Mouse (Mus musculus) MEL (cell line): Measurements from ENCODE around the gene Limk2. TPM values are rescaled to one million over a fixed set of nuclear protein-coding genes. Genes with fewer than 3 reads are reported as not detected.

Experiments used
- DNase-seq: peaks from one replicate; pipeline ENCODE4 v3.0.0; 2011; ENCODE audit warnings: low read depth, low spot score
- H3K27ac ChIP-seq: 2 replicates; pipeline ENCODE4 v1.5.1; 2012; ENCODE audit warnings: low read depth, mild to moderate bottlenecking, control low read depth, low read length, moderate library complexity; ENCODE audit not compliant: control insufficient read depth
- H3K27me3 ChIP-seq, 2 experiments: fragments of 150-350 bp in 1 of 2; sonication (generic) in 1 of 2; 2 replicates each; pipeline ENCODE4 v1.6.1; 2012; ENCODE audit warnings: low read length in 2 of 2, mild to moderate bottlenecking in 2 of 2, improper control_type of control experiment in 1 of 2, moderate library complexity in 1 of 2; ENCODE audit not compliant: insufficient read depth in 2 of 2, control insufficient read depth in 1 of 2
- H3K36me3 ChIP-seq, 2 experiments: 2 replicates each; pipeline ENCODE4 v1.6.1; 2012 to 2014; ENCODE audit warnings: low read length in 2 of 2, improper control_type of control experiment in 1 of 2, inconsistent platforms in 1 of 2, mild to moderate bottlenecking in 1 of 2; ENCODE audit not compliant: insufficient read depth in 2 of 2, control insufficient read depth in 1 of 2
- H3K4me1 ChIP-seq, 2 experiments: fragments of 150-350 bp in 1 of 2; sonication (generic) in 1 of 2; 2 replicates each; pipeline ENCODE4 v1.6.1; 2012; ENCODE audit warnings: low read length in 2 of 2, improper control_type of control experiment in 1 of 2, mild to moderate bottlenecking in 1 of 2; ENCODE audit not compliant: insufficient read depth in 2 of 2, control insufficient read depth in 1 of 2
- H3K4me3 ChIP-seq, 2 experiments: fragments of 150-350 bp in 1 of 2; sonication (generic) in 1 of 2; 2 replicates each; pipeline ENCODE4 v1.5.1; 2012; ENCODE audit warnings: low read depth in 2 of 2, low read length in 2 of 2, mild to moderate bottlenecking in 2 of 2, moderate library complexity in 2 of 2, control low read depth in 1 of 2, improper control_type of control experiment in 1 of 2; ENCODE audit not compliant: control insufficient read depth in 1 of 2, insufficient read depth in 1 of 2
- H3K79me2 ChIP-seq: 2 replicates; pipeline ENCODE4 v1.6.1; 2012; ENCODE audit warnings: mild to moderate bottlenecking, low read length, moderate library complexity; ENCODE audit not compliant: control insufficient read depth, poor library complexity, insufficient read depth
- H3K9ac ChIP-seq: 2 replicates; pipeline ENCODE4 v1.6.1; 2012; ENCODE audit warnings: low read depth, mild to moderate bottlenecking, control low read depth, low read length, moderate library complexity; ENCODE audit not compliant: control insufficient read depth, poor library complexity, severe bottlenecking
- H3K9me3 ChIP-seq: fragments of 150-350 bp; sonication (generic); replicated peaks from 2 replicates; pipeline ENCODE4 v1.6.1; 2012; ENCODE audit warnings: mild to moderate bottlenecking, low read length, improper control_type of control experiment, moderate library complexity; ENCODE audit not compliant: insufficient read depth
- BHLHE40 ChIP-seq: IDR thresholded peaks from 2 replicates; pipeline ENCODE4 v1.6.1; 2012; ENCODE audit warnings: low read depth, mild to moderate bottlenecking, inconsistent platforms, low read length, improper control_type of control experiment, borderline replicate concordance
- CHD1 ChIP-seq: IDR thresholded peaks from 2 replicates; pipeline ENCODE4 v1.6.1; 2012; ENCODE audit warnings: low read depth, mild to moderate bottlenecking, inconsistent platforms, low read length, improper control_type of control experiment
- CHD2 ChIP-seq: IDR thresholded peaks from 2 replicates; pipeline ENCODE4 v1.6.1; 2011; ENCODE audit warnings: low read length, improper control_type of control experiment
- CTCF ChIP-seq, 3 experiments: IDR thresholded peaks in 2 of 3; conservative IDR thresholded peaks in 1 of 3; 2 replicates each; pipeline ENCODE4 v1.5.1; 2011 to 2012; ENCODE audit warnings: low read length in 3 of 3, low read depth in 2 of 3, mild to moderate bottlenecking in 2 of 3, improper control_type of control experiment in 1 of 3, inconsistent platforms in 1 of 3, mixed read lengths in 1 of 3, moderate library complexity in 1 of 3; ENCODE audit not compliant: control insufficient read depth in 1 of 3, insufficient read depth in 1 of 3, poor library complexity in 1 of 3, severe bottlenecking in 1 of 3
- E2F4 ChIP-seq: IDR thresholded peaks from 2 replicates; pipeline ENCODE4 v1.6.1; 2011; ENCODE audit warnings: low read depth, low read length, improper control_type of control experiment, borderline replicate concordance
- ELF1 ChIP-seq: IDR thresholded peaks from 2 replicates; pipeline ENCODE4 v1.6.1; 2014; ENCODE audit warnings: low read depth, mild to moderate bottlenecking, inconsistent platforms, low read length, improper control_type of control experiment, moderate library complexity
- GATA1 ChIP-seq: IDR thresholded peaks from 2 replicates; pipeline ENCODE4 v1.6.1; 2011; ENCODE audit warnings: low read depth, low read length, improper control_type of control experiment
- HCFC1 ChIP-seq: IDR thresholded peaks from 2 replicates; pipeline ENCODE4 v1.6.1; 2012; ENCODE audit warnings: low read depth, mild to moderate bottlenecking, inconsistent platforms, low read length, improper control_type of control experiment, moderate library complexity
- JUND ChIP-seq: IDR thresholded peaks from 2 replicates; pipeline ENCODE4 v1.6.1; 2011; ENCODE audit warnings: low read depth, mild to moderate bottlenecking, improper control_type of control experiment, low read length
- MAFK ChIP-seq: IDR thresholded peaks from 2 replicates; pipeline ENCODE4 v1.6.1; 2011; ENCODE audit warnings: low read depth, mild to moderate bottlenecking, low read length, improper control_type of control experiment, borderline replicate concordance
- MAX ChIP-seq: IDR thresholded peaks from 2 replicates; pipeline ENCODE4 v1.6.1; 2011; ENCODE audit warnings: low read length, improper control_type of control experiment
- NELFE ChIP-seq: IDR thresholded peaks from 2 replicates; pipeline ENCODE4 v1.6.1; 2011; ENCODE audit warnings: low read depth, low read length, improper control_type of control experiment
- POLR2A ChIP-seq, 2 experiments: IDR thresholded peaks; 2 replicates each; pipeline ENCODE4 v1.6.1; 2011 to 2012; ENCODE audit warnings: low read length in 2 of 2, mild to moderate bottlenecking in 2 of 2, control low read depth in 1 of 2, improper control_type of control experiment in 1 of 2, low read depth in 1 of 2, moderate library complexity in 1 of 2; ENCODE audit not compliant: control insufficient read depth in 1 of 2, insufficient read depth in 1 of 2, poor library complexity in 1 of 2
- POLR2AphosphoS5 ChIP-seq: IDR thresholded peaks from 2 replicates; pipeline ENCODE4 v1.6.1; 2012; ENCODE audit warnings: low read depth, borderline replicate concordance, mild to moderate bottlenecking, inconsistent platforms, low read length, moderate library complexity, mixed read lengths
- RAD21 ChIP-seq: IDR thresholded peaks from 2 replicates; pipeline ENCODE4 v1.6.1; 2011; ENCODE audit warnings: mild to moderate bottlenecking, low read depth, low read length, improper control_type of control experiment
- RCOR1 ChIP-seq: IDR thresholded peaks from 2 replicates; pipeline ENCODE4 v1.6.1; 2012; ENCODE audit warnings: low read depth, mild to moderate bottlenecking, inconsistent platforms, low read length, improper control_type of control experiment
- TAL1 ChIP-seq: IDR thresholded peaks from 2 replicates; pipeline ENCODE4 v1.6.1; 2012; ENCODE audit warnings: mild to moderate bottlenecking, inconsistent platforms, low read length, moderate library complexity, mixed read lengths
- UBTF ChIP-seq: IDR thresholded peaks from 2 replicates; pipeline ENCODE4 v1.6.1; 2012; ENCODE audit warnings: low read depth, mild to moderate bottlenecking, inconsistent platforms, low read length, improper control_type of control experiment, moderate library complexity, borderline replicate concordance; ENCODE audit not compliant: insufficient read depth
- USF2 ChIP-seq, 2 experiments: IDR thresholded peaks; 2 replicates each; pipeline ENCODE4 v1.6.1; 2011 to 2012; ENCODE audit warnings: improper control_type of control experiment in 2 of 2, low read length in 2 of 2, borderline replicate concordance in 1 of 2, inconsistent platforms in 1 of 2, low read depth in 1 of 2, mild to moderate bottlenecking in 1 of 2; ENCODE audit not compliant: insufficient read depth in 1 of 2
- ZC3H11A ChIP-seq: IDR thresholded peaks from 2 replicates; pipeline ENCODE4 v1.6.1; 2012; ENCODE audit warnings: low read depth, mild to moderate bottlenecking, inconsistent platforms, low read length, improper control_type of control experiment
- ZKSCAN1 ChIP-seq: IDR thresholded peaks from 2 replicates; pipeline ENCODE4 v1.6.1; 2012; ENCODE audit warnings: low read depth, mild to moderate bottlenecking, inconsistent platforms, low read length, improper control_type of control experiment, moderate library complexity
- ZMIZ1 ChIP-seq: IDR thresholded peaks from 2 replicates; pipeline ENCODE4 v1.6.1; 2012; ENCODE audit warnings: low read depth, mild to moderate bottlenecking, inconsistent platforms, low read length, improper control_type of control experiment, moderate library complexity
- ZNF384 ChIP-seq: IDR thresholded peaks from 2 replicates; pipeline ENCODE4 v1.6.1; 2012; ENCODE audit warnings: low read depth, mild to moderate bottlenecking, inconsistent platforms, low read length, improper control_type of control experiment
- polyA plus RNA-seq, 2 experiments: library from polyadenylated mRNA; stranded (reverse) in 1 of 2; unstranded in 1 of 2; fragments of >175 nt in 1 of 2; fragments of >200 nt in 1 of 2; gene quantifications; 2 replicates each; pipeline versions ENCODE4 v1.2.1 to v1.2.4; 2012; ENCODE audit warnings: low replicate concordance in 2 of 2, low read depth in 1 of 2; ENCODE audit not compliant: insufficient read length in 2 of 2, insufficient read depth in 1 of 2, missing spikeins in 1 of 2
- total RNA-seq: library from RNA; depleted of rRNA; stranded (reverse); fragments of 300-350 nt; gene quantifications from 2 replicates; pipeline ENCODE4 v1.2.3, GENCODE M21; 2012

Limk2 gene
- total and polyA plus RNA-seq, 3 experiments: 19.6 to 29.1 TPM; not detected in 1

- Histone ChIP-seq H3K79me2 (peaks cover 17% of the 10 kb centered on the region), H3K27me3 (no peaks in the 10 kb centered on the region), H3K4me3 (no peak overlapping the region), H3K27ac (no peak overlapping the region), H3K4me1 (peaks cover 0 to 10% of the 10 kb centered on the region in 2 experiments; a peak in 2 of 4 replicates), H3K9me3 (no peaks in the 10 kb centered on the region), H3K36me3 (peaks cover 5 to 10% of the 10 kb centered on the region in 2 experiments; a peak in 3 of 4 replicates), H3K9ac (no peak overlapping the region)
- no peak for TF ChIP-seq GATA1
- no peak for TF ChIP-seq USF2 (IDR thresholded peaks at IDR 0.05; ENCODE audit: borderline replicate concordance in 1 of 2, insufficient read depth in 1 of 2, low read depth in 1 of 2, low read length in 2 of 2)
- no peak for TF ChIP-seq MAFK
- DNase-seq: no peak
These were observed 3.1 kb upstream of the Limk2 start for GRCm38 (mm10) chr11:3412111-3412510.

GRCm38 (mm10) chr11:3408131-3408996, 625 bp downstream of the Limk2 start:
- Histone ChIP-seq H3K27ac (peak overlapping the region; percentile 52), H3K4me3 (peak overlapping the region; percentile 69 to 94), H3K4me1 (peaks cover 12 to 27% of the 10 kb centered on the region in 2 experiments)

GRCm38 (mm10) chr11:3404287-3405047, 4.5 kb downstream of the Limk2 start:
- H3K4me1 ChIP-seq: peaks cover 20 to 37% of the 10 kb centered on the region in 2 experiments
- H3K4me3 ChIP-seq: no peak overlapping the region
- H3K79me2 ChIP-seq: peaks cover 22% of the 10 kb centered on the region
- H3K27me3 ChIP-seq: no peaks in the 10 kb centered on the region
- no peaks in the 10 kb centered on the region for H3K9me3 ChIP-seq
- H3K36me3 ChIP-seq: peaks cover 0 to 36% of the 10 kb centered on the region in 2 experiments; a peak in 2 of 4 replicates
- no peak overlapping the region for H3K9ac ChIP-seq
- peak; percentile 36 for DNase-seq
- H3K27ac ChIP-seq: 0 out of 2 replicates have a peak overlapping the region, but pooled peaks have one; percentile 2
- TF ChIP-seq USF2 (IDR thresholded peaks at IDR 0.05; ENCODE audit: borderline replicate concordance in 1 of 2, insufficient read depth in 1 of 2, low read depth in 1 of 2, low read length in 2 of 2): no peak
- no peak for TF ChIP-seq CHD2
- no peak for TF ChIP-seq CHD1
- peak; percentile 54 for TF ChIP-seq TAL1
- TF ChIP-seq POLR2AphosphoS5: no peak
- no peak for TF ChIP-seq BHLHE40
- no peak for TF ChIP-seq ELF1
- no peak for TF ChIP-seq CTCF (IDR thresholded peaks at IDR 0.05 in 2 of 3, conservative IDR thresholded peaks at IDR 0.05 in 1 of 3; ENCODE audit: control insufficient read depth in 1 of 3, insufficient read depth in 1 of 3, low read depth in 2 of 3, low read length in 3 of 3, poor library complexity in 1 of 3, severe bottlenecking in 1 of 3)
- TF ChIP-seq ZMIZ1: no peak
- no peak for TF ChIP-seq ZC3H11A
- no peak for TF ChIP-seq JUND
- TF ChIP-seq ZNF384: peak; percentile 88
- no peak for TF ChIP-seq E2F4
- TF ChIP-seq UBTF: no peak
- no peak for TF ChIP-seq POLR2A (IDR thresholded peaks at IDR 0.05; ENCODE audit: control insufficient read depth in 1 of 2, insufficient read depth in 1 of 2, low read depth in 1 of 2, low read length in 2 of 2, poor library complexity in 1 of 2)
- TF ChIP-seq NELFE: no peak
- TF ChIP-seq ZKSCAN1: no peak
- no peak for TF ChIP-seq RAD21

More at GRCm38 (mm10) chr11:3408131-3408996, 625 bp downstream of the Limk2 start:
- peaks cover 22% of the 10 kb centered on the region for H3K79me2 ChIP-seq
- DNase-seq: peak; percentile 70
- no peak for TF ChIP-seq ZC3H11A
- no peak for TF ChIP-seq HCFC1
- TF ChIP-seq MAX: 0 out of 2 replicates have a peak, but pooled peaks have one; percentile 2
- no peak for TF ChIP-seq RCOR1
- TF ChIP-seq POLR2A (IDR thresholded peaks at IDR 0.05; ENCODE audit: control insufficient read depth in 1 of 2, insufficient read depth in 1 of 2, low read depth in 1 of 2, low read length in 2 of 2, poor library complexity in 1 of 2): peak in 1 of 2 experiments; percentile 51; a peak in 1 of 4 replicates
- TF ChIP-seq, all 39 proteins: peak for 2
- Histone ChIP-seq H3K9me3 (no peaks in the 10 kb centered on the region), H3K9ac (peak overlapping the region; percentile 89), H3K27me3 (no peaks in the 10 kb centered on the region), H3K36me3 (peaks cover 0 to 24% of the 10 kb centered on the region in 2 experiments; a peak in 2 of 4 replicates)
